Mouse (Mus musculus) left cerebral cortex, adult 8-10 months (tissue): ENCODE data around the gene Adamts17. TPM values are rescaled to one million over a fixed set of nuclear protein-coding genes. Genes with fewer than 3 reads are reported as not detected.

Source experiments
- DNase-seq, 2 experiments: peaks; one replicate each; pipeline ENCODE4 v3.0.0; 2022; ENCODE audit warnings: low spot score in 2 of 2
- total RNA-seq, 4 experiments: library from RNA; stranded (reverse); gene quantifications; 2 replicates each; pipeline ENCODE4 v1.2.4; 2022

The Adamts17 gene
- total RNA-seq, 4 experiments from 2014 or later: 7.5 to 11.3 (median 7.8) TPM

DNA sequence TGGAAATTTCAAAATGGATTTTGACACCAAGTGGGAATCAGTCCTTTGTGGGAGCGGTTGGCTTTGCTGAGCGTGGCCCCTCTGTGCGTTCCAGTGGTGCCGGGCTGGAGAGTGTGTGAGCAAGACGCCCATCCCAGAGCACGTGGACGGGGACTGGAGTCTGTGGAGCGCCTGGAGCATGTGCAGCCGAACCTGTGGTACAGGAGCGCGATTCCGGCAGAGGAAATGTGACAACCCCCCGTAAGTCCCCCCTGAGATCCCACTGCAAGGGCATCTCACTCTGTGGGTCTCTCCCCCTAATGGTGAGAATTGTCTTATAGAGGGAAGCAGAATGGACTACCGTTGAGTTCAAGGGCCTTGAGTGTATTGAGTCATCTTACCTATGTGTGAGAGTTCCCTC is 189.9 kb downstream of the Adamts17 start:
- DNase-seq: no peak

DNA sequence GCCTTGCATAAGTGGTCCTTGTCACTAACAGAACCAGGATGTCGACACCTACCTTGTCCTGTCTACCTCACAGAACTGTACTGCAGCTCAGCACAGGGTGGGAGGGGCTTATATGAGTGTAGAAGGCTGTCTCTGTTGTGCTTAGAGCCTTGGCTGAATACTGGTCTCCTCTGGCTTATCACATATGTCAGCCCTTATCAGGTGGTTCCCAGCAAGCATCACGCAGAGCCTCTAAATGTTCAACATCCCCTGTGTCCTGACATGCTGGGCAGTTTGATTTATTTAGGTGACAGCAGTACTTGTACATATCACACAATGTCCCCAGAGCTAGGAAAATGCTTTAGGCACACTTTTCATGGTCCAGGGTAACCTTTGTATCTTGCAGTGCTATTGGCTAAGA is 191.7 kb downstream of the Adamts17 start:
- DNase-seq: no peak

DNA sequence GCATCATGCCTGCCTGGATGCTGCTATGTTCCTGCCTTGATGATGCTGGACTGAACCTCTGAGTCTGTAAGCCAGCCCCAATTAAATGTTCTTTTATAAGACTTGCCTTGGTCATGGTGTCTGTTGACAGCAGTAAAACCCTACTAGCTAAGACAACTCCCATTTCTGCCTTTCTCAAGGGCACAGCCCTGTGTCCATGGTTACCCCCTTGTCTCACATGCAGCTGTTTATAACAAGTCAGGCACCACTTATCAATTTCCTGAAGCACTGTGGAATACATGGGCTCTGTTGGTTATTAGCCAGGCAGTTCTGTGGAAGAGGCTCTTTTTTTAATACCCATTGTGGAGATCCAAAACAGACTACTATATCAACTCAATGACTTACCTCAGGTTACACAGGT is 193.1 kb downstream of the Adamts17 start:
- DNase-seq: no peak

DNA sequence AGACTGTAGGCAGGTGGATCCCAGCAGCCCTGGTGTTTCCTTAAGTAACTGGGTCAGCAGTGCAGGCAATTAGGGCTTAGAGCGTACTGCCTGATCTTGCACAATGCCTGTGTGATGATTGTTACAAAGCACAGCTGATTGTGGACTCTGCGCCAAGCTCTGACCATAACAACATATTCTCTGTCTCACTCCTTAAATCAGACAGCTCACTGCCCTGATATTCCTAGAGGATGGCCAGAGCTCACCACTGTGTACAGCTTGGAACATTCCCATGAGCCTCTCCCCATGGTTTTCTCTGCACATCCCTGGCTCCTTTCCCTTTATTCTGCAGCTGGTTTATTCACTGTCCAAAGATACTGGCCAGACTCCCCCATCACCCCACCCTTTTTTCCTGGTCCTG is 194.8 kb downstream of the Adamts17 start:
- no peak for DNase-seq

DNA sequence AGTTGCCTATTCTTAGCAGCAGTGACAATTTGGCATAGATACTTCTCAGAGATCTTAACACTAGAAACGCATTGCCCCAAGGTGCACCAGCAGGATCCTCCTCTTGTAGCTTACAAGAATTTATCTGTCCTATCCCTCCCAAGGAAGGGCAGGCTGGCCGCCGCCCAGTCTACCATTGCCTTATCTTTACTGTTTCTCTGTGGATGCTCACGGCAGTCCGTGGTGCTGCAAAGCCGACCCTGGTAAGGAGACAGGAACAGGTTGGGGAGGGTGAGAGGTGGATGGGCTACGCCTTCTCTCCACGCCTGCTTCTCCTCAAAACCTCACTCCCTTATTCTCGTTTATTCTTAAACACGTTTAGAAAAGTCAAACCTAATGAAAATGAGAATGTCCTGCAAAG is 195.7 kb downstream of the Adamts17 start:
- DNase-seq: no peak

DNA sequence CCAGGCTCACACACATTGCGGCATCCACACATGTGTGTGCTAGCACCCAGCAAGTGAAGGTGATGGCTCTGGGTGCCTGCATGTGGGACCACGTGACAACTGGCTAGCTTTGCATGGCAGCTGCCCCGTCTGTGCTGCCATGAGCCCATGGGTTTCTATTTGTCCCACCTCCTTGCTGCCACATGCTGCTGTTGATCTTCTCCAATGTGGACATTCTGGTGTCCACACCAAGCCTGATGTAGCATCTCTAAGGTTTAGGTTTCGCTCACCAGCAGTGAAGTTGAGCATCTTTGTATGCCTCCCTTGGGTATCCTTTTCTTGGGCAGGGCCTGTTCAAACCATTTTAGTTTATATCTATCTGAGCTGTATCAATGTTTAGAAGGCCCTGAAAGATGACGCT is 196.1 kb downstream of the Adamts17 start:
- DNase-seq: no peak

DNA sequence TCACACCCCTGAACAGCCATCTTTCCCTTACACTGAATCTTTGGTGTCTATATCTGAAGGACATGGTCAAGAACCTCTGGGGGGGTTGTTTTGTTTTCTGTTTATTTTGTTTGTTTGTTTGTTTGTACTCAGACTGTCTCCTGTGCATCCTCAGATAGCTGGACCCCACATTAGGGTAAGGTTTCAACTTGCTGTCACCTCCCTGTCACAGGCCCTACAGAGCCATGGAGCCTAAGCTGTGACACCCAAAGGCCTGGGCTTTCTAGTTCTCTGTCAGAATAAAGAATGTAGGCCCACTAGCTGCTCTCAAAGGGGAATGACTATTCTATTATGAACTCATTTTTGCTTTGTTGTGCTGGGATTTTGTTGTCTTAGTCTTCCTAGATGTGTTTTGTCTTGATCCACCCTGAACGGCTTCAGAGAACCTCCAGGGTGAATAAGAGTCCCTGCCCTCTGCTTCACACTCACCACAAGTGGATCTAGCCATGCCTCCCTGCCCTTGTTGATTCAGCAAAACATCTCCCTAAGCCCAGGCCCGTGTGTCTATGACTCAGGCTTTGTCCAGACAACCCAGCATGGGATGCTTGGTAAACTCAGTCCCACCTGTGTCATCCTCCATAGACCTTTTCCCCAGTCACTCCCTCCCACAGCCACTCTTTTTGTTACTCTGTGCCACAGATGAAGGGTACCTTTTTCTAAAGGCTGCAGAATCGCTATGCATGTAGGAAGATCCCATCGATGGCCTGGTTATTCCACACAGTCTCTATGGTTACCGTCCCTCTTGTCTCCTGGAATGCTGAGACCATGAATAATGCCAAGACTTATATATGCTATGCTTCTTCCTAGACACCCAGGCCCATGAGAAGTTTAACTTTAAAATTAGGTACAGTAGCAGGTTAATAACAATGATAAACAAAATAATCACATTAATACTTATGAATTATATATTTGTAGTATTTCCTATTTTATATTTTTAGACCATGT is 197.3 kb downstream of the Adamts17 start:
- DNase-seq: no peak

DNA sequence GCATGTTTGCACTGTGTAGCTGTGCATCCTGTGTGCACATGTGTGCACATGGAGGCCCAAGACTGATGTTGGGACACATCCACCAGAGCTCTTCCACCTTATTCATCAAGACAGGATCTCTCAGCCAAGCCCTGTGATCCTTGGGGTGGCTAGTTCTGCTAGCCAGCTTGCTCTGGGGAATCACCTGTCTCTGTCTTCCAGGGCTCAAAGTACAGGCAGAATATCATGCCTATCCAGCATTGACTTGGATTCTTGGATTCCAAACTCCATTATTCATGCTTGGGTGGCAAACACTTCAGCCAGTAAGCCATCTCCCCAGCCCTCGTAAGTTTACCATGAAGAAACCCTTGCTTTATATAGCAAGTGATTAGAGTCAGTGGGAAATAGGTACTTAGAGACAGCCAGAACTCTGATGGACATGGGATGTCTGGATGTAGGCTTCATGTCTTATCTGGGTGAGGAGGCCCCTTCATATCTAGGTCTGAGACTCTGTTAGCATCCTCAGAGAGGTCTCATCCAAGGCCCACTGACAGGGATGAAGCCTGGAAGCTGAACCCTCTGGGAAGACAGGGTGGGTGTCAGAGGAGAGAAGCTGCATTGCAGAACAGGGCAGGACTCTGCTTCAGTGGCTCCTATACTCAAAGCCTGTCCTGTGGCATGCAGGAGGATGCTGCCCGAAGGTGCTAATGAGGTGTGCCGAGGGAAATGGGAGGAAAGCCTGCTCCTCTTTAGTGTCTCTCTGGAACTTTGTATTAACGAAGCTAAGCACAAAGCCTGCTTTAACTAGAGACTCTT is 198.4 kb downstream of the Adamts17 start:
- no peak for DNase-seq

DNA sequence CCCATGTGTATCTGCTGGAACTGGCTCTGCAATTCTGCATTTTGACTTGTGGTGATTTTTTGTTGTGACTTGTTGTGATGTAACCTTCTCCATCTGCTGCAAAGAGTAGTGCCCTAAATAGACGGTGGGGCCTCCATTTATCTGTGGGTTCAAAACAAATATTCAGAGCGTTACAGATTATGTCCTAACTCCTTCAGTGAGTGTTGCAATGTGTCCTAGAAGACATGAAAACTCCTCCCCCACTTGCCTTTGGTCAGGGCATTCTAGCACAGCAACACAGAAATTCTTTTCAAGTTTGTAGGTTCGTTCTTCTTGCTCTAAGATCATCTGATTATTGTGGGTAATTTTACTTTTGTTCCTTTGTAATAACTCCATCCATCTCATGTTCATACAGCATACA is 199.6 kb downstream of the Adamts17 start:
- DNase-seq: no peak

DNA sequence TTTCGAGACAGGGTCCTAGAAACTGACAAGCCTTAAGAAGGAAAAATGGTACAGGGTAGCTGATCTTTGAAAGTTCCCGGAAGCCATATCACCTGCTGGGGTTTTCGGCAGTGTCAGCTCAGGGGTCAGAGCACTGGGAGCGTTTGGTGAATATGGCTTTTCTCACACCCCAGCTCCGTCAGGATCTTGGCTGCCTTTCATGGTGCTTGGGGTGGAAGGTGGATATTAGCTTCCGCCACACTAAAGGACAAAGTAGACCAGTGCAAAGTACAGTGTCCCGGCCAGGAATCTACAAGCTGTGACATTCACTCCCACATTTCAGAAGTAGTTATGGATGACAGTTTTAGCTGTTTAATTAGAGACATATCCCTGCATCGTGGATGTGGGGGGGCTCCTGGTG is 200.3 kb downstream of the Adamts17 start:
- DNase-seq: no peak

DNA sequence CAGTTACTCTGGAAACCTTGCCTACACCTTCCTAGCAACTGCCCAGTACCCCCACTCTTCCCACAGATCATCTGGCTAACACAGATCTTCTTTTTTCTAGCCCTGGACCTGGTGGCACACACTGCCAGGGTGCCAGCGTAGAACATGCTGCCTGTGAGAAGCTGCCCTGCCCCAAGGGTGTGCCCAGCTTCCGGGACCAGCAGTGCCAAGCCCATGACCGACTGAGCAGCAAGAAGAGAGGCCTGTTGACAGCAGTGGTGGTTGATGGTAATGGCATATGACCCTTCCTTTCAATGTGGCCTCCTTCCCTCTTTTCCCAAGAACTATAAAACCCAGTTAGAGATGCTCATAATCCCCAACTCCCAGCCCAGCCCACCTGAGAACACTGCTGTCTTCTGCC is 202.2 kb downstream of the Adamts17 start:
- no peak for DNase-seq

DNA sequence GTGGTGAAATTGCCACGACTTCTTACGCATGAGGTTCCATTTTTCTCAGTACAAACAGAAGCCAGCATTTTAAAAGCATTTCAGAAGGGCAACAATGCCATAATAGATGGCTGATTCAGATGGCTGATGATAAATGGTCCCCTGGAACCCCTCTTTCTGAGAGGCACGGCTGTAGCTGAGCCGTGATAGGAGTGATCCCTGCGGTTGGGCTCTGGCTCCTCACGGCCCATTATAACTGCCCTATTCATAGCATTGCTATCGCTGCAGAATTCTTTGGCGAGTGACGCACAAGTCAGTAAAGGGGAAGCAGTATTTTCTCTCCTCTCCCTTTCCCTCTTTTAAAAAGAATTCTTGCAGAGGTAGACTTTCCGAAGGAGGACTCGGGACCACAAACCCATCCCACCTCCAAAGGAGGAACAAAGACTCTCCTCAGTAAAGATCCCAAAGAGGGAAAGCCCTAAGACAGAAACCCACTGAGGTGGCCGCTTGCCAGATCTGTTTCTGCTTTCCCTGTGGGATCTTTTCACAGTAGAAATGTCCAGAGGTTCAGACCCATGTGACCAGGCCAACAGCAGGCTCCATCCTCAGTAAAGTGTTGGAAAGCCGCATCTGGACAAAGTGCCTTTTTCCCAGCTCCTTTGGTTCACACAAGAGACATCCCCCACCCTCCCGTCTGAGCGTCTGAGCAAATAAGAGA is 204.7 kb downstream of the Adamts17 start:
- DNase-seq: no peak

DNA sequence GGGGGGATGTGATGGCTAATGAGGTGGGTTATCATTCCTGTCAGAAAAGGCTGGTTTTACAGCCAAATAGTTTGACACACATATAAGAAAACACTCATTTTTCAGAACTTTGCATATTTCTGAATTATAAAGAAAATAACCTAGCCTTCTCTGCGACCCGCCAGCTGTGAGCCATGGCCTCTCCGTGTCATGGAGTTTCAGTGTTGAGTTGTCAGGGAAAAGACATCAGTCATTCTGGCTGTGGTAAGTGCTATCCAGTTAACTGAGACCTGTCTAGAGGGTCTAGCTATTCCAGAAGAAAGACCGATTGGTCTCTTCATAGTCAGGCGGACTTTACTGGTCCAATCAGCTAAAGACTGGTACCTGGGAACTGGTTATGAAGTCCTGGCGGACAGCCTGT is 205.7 kb downstream of the Adamts17 start:
- DNase-seq: no peak

DNA sequence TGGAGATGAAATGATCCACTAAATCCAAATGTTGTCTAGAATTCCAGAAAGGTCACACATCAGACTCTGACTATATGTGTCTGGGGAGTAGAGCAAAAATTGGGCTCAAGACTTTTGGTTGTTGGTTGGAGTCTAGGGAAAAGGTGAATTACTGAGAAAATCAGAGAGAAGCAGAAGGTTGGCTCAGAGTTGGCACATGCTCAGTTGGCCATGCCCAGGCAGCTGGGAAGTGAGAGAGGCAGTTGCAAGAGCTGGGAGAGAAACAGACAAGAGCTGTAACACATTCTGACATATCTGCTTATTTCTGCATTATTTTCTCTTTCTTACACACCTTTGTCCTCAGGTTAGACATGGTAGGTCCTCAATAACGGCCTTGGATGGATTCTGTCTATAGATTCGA is 209.7 kb downstream of the Adamts17 start:
- DNase-seq: no peak

DNA sequence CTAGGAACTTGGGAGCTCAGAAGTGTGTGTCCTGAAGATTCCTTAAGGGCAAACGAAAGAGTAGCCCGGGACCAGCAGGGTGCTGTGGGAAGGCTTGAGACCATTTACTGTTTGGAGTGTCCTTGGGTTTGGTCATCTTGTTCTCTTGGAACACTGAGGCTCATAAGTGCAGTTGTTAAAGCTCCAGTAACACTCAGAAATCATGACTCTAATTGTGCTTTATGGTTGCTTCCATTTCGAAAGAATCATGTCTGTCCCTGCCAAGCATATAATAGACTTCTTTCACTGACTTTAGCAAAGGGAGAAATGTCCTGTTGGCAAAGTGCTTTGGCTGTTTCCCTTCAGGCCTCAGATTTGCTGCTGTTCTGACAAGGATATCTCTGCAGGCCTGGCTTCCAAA is 210.9 kb downstream of the Adamts17 start:
- DNase-seq: no peak

DNA sequence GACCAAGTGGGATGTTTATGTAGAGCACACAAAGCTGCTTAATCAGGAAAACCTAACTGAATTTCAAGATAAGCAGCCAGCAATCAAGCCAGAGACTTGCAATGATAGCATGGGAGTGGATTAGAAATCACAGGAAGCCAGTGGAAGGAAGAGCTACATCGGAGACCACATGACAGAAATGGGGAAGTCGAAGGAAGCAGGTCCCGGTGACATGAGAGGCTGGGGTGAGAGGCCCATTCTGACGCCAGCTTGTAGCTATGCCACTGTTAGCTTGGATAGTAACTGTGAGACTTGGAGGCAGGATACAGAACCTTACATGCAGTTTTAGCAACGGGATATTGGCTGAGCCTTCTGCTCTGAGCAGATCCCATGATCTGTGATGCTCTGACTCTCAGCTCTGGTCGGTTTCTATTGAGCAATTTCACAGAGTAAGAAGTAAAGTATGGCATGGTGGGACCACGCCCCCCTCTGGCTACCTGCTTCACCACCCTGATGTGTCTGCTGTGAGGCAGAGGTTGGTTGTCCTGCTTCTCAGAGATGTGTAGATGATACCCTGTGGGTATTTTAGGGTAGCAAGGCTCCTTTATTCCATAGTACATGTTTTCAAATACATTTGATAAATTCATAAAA is 211.7 kb downstream of the Adamts17 start:
- DNase-seq: no peak

DNA sequence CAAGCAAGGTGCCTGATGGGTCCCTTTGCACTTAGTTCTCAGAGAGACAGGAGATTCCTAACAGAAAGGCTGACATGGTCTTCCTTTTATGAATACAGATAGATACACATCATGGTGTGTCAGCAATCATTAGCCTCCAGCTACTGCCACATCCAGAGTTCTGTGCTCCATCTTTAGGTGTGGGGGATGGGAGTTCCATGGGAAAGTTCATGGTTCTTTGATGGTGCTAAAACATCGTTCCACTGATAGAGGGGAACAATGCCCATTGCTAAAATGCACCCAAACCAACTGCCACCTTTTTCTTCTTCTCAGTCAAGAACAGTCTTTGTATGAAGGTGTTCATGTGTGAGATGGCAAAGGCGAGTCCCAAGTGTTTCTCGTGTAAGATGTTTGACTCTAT is 215.3 kb downstream of the Adamts17 start:
- DNase-seq: no peak

DNA sequence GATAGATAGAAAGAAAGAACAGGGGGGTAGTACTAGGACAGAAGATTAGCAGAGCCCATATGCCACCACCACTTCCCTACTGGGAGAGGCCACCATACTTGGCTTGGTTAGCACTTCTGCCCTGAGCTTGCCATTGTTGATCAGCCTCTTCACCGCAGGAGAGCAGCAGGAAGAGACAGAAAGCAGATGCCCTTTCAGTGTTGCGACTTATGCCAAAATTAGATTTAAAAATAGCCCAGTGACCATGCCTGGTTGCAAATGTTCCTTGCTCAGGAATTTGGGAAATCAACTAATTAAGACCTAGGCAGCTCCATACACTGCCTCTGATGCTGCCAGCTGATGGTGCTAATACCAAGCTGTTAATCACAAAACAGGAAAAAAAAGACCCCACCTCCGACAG is 216.0 kb downstream of the Adamts17 start:
- DNase-seq: no peak

DNA sequence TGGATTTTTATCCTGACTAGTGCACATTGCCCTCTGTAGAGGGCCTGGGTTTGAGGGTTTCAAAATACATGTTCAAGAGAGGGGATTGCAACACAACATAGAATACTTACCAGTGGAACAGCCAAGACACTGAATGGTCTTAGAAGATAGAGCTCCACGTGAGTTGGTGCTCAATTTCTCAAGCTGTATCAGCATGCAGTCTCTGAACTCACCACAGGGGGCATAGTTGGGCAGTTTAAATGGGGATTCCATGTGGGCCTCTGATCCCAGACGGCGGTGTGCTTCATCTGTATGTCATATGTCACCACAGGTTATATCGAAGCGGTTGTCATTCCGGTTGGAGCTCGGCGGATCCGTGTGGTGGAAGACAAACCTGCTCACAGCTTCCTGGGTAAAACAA is 222.2 kb downstream of the Adamts17 start:
- no peak for DNase-seq

DNA sequence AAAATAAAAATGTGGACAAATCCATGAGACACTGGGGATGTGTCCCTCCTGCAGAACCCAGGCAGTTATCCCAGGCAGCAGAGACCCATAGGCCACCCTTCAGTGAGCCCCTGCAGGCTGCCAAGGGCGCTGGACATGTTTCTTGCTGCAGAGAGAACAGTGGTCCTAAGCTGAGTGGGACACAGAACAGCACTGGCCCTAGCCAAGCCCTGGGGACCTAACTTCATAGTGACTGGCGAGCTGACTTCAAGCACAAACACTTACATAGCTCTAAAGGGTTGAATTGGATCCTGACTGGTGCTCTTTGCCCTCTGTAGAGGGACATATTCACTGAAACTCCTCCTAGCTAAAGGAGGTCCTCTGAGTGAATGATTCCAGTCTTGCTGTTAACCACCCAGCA is 223.0 kb downstream of the Adamts17 start:
- no peak for DNase-seq

DNA sequence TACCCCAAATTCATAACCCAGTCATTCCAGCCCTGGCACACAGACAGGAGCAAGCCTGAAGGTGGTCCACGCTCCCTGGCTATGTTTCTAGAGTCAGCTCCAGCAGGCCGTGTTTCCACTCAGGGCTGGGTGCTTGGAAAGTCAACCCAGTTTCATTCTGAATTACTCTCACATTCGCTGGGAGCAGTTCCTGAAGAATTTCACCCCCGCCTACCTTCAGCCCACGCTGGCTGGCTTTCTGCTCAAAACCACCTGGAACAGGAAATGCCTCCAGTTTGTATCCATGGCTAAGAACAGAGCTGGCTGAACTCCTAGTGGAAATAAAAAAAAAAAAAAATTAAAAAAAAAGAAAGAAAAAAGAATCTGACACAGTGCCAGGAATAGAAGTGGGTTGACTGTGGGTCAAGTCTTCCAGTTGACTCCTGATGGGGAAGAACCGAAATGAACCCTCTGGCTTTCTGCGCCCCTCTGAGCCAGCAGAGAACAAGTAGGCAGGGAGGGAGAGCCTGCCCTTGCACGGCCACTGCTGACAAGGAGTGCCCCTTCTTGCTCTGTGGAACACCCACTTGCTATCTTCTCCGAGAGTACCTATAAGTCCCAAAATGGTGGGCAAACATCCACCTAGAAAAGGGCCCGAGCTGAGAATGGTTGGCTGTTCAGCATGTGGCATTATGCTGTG is 225.2 kb downstream of the Adamts17 start:
- peak; percentile 43 to 78 for DNase-seq
